Mouse (Mus musculus) heart, embryonic 16.5 days (tissue): Measurements from ENCODE around the gene Denr. TPM values are rescaled to one million over a fixed set of nuclear protein-coding genes. Genes with fewer than 3 reads are reported as not detected.

Experiments used
- ATAC-seq: fragments of 200-750 bp; cut with Nextera tagmentation; replicated peaks from 2 replicates; pipeline ENCODE4 v1.8.0; 2017; ENCODE audit warnings: moderate number of reproducible peaks; ENCODE audit not compliant: insufficient read depth, low FRiP score; ENCODE audit errors: extremely low read depth
- H3K27ac ChIP-seq: fragments of 300-500 bp; sonication (generic); 2 replicates; pipeline ENCODE4 v1.5.1; 2014; ENCODE audit warnings: mild to moderate bottlenecking, low read length, control low read depth, moderate library complexity
- H3K27me3 ChIP-seq: fragments of 300-500 bp; sonication (generic); 2 replicates; pipeline ENCODE4 v1.6.1; 2014; ENCODE audit warnings: low read length, mixed read lengths; ENCODE audit not compliant: control insufficient read depth, insufficient read depth
- H3K36me3 ChIP-seq: fragments of 300-500 bp; sonication (generic); 2 replicates; pipeline ENCODE4 v1.6.1; 2014; ENCODE audit not compliant: control insufficient read depth, insufficient read depth
- H3K4me1 ChIP-seq: fragments of 300-500 bp; sonication (generic); 2 replicates; pipeline ENCODE4 v1.6.1; 2014; ENCODE audit warnings: low read length, mixed read lengths; ENCODE audit not compliant: control insufficient read depth, insufficient read depth
- H3K4me2 ChIP-seq: fragments of 300-500 bp; sonication (generic); 2 replicates; pipeline ENCODE4 v1.6.1; 2014; ENCODE audit warnings: low read depth, mild to moderate bottlenecking, control low read depth, low read length
- H3K4me3 ChIP-seq: fragments of 300-500 bp; sonication (generic); 2 replicates; pipeline ENCODE4 v1.5.1; 2014; ENCODE audit warnings: mild to moderate bottlenecking, control low read depth, low read length
- H3K9ac ChIP-seq: fragments of 300-500 bp; sonication (generic); 2 replicates; pipeline ENCODE4 v1.6.1; 2014; ENCODE audit warnings: low read length, control low read depth
- H3K9me3 ChIP-seq: fragments of 300-500 bp; sonication (generic); replicated peaks from 2 replicates; pipeline ENCODE4 v1.6.1; 2016; ENCODE audit warnings: low read length; ENCODE audit not compliant: control insufficient read depth
- WGBS: fragments of 180-500 bp; shearing (Covaris S2); extraction: QIAGEN DNeasy Blood & Tissue Kit; methylation state at CpG from one replicate; pipeline ENCODE4 v1.1.7; 2014; 5-methylcytosine and 5-hydroxymethylcytosine counted together
- polyA plus RNA-seq: library from polyadenylated mRNA; unstranded; fragments of >200 nt; fragmentation: Nextera tagmentation; extraction: Ambion mirVana; gene quantifications from 2 replicates; pipeline ENCODE4 v1.2.1, GENCODE M21; 2015

Denr gene
- polyA plus RNA-seq, 1 experiment from 2014 or later, result 96.2 TPM

DNA sequence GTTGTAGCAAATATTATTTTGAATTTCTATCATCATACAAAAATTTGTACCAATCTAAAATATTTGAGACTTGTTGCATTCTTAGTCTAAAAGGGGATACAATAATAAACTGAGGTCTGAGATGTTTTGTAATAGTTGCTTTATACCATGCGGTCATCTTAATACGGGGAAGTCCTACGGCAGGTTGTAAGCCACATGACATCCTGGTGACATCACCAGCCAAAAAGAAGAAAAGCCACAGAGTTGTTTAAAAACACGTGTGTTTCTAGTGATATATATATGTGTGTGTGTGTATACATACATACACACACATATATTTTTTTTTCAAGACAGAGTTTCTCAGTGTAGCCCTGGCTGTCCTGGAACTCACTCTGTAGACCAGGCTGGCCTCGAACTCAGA, 13.5 kb upstream of the Denr start:
- 78% methylated on average over 5 of the region's 5 CpGs for WGBS
- H3K4me1 ChIP-seq, result no peaks in the 10 kb centered on the region
- no peak overlapping the region for H3K4me3 ChIP-seq
- ATAC-seq, result no peak
- H3K27me3 ChIP-seq, result no peaks in the 10 kb centered on the region
- no peaks in the 10 kb centered on the region for H3K36me3 ChIP-seq
- H3K9me3 ChIP-seq, result no peaks in the 10 kb centered on the region
- no peak overlapping the region for H3K4me2 ChIP-seq
- no peak overlapping the region for H3K9ac ChIP-seq
- no peak overlapping the region for H3K27ac ChIP-seq

DNA sequence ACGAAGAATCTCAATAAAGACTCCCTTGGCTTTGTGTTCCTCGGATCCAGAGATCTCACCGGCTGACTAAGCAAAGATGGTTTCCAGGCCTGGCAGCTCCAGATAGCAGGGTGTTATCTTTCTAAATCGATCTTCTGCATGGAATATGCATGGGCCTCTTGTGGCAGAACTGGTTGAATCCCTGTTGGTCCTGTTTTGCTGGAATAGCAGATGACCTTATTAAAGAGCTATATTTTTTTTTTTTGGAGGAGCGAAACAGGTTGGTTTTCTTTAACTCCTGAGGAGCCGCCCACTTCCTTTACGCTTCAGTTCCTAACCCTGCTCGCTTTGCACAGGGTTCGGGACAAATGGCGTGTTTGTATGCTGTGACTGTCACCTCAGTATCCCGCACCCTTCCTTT, 10.6 kb upstream of the Denr start:
- no peaks in the 10 kb centered on the region for H3K36me3 ChIP-seq
- no peak overlapping the region for H3K27ac ChIP-seq
- WGBS, result 80% methylated on average over 11 of the region's 11 CpGs
- H3K9ac ChIP-seq, result no peak overlapping the region
- no peaks in the 10 kb centered on the region for H3K27me3 ChIP-seq
- H3K9me3 ChIP-seq, result no peaks in the 10 kb centered on the region
- no peaks in the 10 kb centered on the region for H3K4me1 ChIP-seq
- no peak overlapping the region for H3K4me2 ChIP-seq
- H3K4me3 ChIP-seq, result no peak overlapping the region
- ATAC-seq, result no peak

DNA sequence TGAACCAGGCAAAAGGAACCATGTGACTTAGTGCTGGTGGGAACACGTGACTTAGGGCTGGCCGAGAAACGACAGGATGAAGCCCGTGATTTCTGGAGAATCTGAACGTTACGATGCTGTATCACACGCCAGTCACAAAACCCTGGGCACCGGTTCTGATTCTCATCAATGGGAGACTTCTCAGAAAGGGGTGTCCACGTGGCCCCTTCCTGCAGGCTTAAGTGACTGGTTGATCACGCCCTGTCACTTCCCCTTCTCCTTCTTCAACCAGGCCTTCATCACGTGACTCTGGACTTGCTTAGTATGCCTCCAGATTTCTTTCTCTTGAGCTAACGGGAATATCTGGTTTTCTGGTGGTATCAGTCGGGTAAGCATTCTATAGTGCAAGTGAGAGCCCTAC, 9.6 kb upstream of the Denr start:
- 68% methylated on average over 13 of the region's 13 CpGs for WGBS
- Histone ChIP-seq H3K36me3 (no peaks in the 10 kb centered on the region), H3K4me3 (no peak overlapping the region), H3K27me3 (no peaks in the 10 kb centered on the region), H3K9me3 (no peaks in the 10 kb centered on the region), H3K9ac (no peak overlapping the region), H3K4me2 (no peak overlapping the region), H3K4me1 (no peaks in the 10 kb centered on the region), H3K27ac (no peak overlapping the region)
- ATAC-seq, result no peak

DNA sequence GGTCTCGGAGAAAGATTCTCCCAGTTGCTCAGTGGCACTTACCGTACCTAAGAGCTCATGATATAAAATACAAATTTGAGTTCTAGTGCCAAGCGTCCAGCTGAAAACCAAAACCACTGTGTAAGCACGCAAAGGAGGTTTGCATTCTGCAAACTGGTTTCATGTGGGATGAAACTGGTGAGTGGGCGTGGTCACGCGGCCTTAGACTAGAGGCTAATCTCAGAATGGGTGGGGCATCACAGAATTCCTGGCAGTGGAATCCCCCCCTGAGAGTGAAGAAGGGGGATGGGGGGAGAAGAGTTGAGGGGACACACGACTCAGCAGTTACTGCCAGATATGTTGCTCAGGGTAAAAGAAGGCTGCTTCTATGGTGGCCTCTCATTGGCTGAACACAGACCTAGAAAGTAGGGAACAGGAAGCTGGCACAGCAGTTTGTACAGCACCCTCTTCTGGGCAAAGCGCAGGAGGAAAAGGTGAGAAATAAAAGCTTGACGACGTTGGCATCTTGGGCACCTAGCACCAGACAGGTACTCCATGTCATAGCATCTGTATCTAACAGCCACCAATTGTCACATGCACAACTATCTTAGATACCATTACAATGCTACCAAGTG, 2.8 kb upstream of the Denr start:
- WGBS, result 63% methylated on average over 11 of the region's 11 CpGs
- ATAC-seq, result no peak

DNA sequence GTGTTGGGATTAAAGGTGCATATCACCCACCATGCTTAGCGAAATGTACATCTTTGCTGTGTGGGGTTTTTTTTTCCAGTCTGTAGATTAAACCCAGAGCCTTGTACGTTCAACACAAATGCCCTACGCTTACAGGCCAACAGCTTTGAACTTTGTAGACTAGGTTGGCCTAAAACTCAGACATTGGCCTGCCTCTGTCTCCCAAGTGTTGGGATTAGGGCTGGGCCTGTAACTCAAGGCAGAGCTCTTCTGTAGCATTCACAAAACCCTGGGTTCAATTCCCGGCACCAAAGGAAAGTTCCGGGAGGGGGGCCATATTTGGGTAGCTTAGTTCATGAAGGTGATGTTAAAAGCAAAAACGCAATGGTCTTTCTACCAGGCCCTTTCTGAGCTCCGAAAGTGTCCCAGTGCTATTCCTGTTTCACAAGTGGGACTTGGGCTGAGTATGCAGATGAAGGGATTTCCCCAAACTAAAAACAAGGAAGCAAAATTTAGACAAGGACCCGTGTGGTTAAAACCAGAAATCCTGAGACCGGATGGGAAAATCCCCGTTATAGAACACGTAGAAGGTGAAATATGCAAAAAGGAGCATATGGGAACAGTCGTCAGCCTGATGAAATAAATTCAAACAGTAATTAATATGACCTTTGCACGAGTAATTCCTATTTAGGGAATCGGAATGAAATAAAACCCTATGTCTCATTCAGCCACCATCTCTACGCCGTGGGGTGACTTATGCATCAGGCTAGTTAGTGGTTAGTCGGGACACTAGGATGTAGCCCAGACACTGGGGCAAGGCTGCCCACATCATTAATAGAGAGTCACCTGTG, 614 bp upstream of the Denr start:
- H3K4me1 ChIP-seq, result peaks cover 11% of the 10 kb centered on the region
- H3K27me3 ChIP-seq, result no peaks in the 10 kb centered on the region
- H3K27ac ChIP-seq, result no peak overlapping the region
- H3K9ac ChIP-seq, result no peak overlapping the region
- H3K36me3 ChIP-seq, result peaks cover 22% of the 10 kb centered on the region
- H3K9me3 ChIP-seq, result no peaks in the 10 kb centered on the region
- 70% methylated on average over 17 of the region's 17 CpGs for WGBS
- H3K4me2 ChIP-seq, result peak overlapping the region; percentile 40
- no peak for ATAC-seq
- no peak overlapping the region for H3K4me3 ChIP-seq

More for the DNA sequence above, 2.8 kb upstream of the Denr start:
- Histone ChIP-seq H3K4me2 (no peak overlapping the region), H3K4me3 (no peak overlapping the region), H3K27ac (no peak overlapping the region), H3K9me3 (no peaks in the 10 kb centered on the region), H3K4me1 (peaks cover 11% of the 10 kb centered on the region), H3K36me3 (peaks cover 6% of the 10 kb centered on the region), H3K9ac (no peak overlapping the region), H3K27me3 (no peaks in the 10 kb centered on the region)

DNA sequence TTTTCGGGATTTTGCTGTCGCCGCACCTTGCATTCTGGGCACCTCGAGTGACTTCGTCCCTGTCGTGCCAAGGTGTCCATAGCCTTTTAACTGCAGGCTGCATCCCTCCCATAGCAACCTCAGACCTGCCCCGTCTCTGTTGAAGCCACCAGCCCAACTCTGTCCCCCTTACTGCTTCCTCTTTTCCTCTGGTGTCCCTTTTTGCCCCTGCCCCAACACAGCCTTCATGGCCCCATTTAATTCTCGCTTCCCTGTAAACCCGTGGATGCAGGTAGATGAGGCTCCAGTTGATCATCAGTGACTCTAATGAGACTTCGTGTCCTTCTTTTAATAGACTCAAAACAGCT, 629 bp downstream of the Denr start:
- no peaks in the 10 kb centered on the region for H3K27me3 ChIP-seq
- H3K36me3 ChIP-seq, result peaks cover 22% of the 10 kb centered on the region
- 2% methylated on average over 10 of the region's 10 CpGs for WGBS
- H3K9ac ChIP-seq, result peak overlapping the region; percentile 94
- H3K9me3 ChIP-seq, result no peaks in the 10 kb centered on the region
- 0 out of 2 replicates have a peak, but pooled peaks have one; percentile 1 for ATAC-seq
- H3K4me1 ChIP-seq, result peaks cover 11% of the 10 kb centered on the region
- peak overlapping the region; percentile 83 for H3K4me3 ChIP-seq
- H3K27ac ChIP-seq, result peak overlapping the region; percentile 80
- peak overlapping the region; percentile 97 for H3K4me2 ChIP-seq

DNA sequence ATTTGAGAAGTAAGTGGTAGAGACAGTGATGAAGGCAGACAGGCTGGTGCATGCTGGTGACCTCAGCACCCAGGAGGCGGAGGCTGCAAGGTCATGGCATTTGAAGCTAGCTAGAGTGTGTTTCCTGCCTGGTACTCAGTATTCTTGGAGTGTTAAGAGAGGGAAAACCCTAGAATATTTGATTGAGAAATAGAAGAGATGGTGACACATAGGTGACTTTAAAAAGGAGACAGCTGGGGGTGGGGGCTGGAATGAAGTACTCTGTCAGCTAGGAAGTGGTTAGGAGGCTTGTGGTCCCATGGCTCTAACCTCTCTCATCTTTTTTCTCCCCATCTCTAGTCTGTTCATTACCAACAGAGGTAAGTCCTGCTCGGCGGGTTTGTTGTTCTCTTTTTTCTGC, 7.9 kb downstream of the Denr start:
- Histone ChIP-seq H3K4me2 (no peak overlapping the region), H3K9me3 (no peaks in the 10 kb centered on the region), H3K27me3 (no peaks in the 10 kb centered on the region), H3K36me3 (peaks cover 36% of the 10 kb centered on the region), H3K4me3 (no peak overlapping the region), H3K4me1 (peaks cover 7% of the 10 kb centered on the region; the same call in 1 of the 2 replicates), H3K9ac (no peak overlapping the region), H3K27ac (no peak overlapping the region)
- WGBS, result 71% methylated on average over 3 of the region's 3 CpGs
- ATAC-seq, result no peak

DNA sequence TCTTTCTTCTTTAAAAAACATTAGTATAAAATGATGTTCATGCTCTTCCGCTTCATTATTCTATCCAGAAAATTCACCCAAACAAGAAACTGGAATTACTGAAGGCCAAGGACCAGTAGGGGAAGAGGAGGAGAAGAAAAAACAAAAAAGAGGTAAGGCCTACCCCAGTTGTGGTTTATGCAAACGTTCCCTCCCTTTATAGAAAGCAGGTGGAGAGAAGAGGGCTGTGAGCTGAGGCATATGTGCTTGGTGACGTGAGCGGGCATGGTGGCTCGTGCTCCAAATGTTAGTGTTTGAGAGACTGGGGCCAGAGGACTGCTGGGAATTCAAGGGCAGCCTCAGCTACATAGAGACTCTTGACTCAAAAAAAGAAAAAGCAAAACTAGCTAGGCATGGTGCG, 15.1 kb downstream of the Denr start:
- H3K36me3 ChIP-seq, result peaks cover 59% of the 10 kb centered on the region
- WGBS, result 84% methylated on average over 6 of the region's 6 CpGs
- no peaks in the 10 kb centered on the region for H3K9me3 ChIP-seq

DNA sequence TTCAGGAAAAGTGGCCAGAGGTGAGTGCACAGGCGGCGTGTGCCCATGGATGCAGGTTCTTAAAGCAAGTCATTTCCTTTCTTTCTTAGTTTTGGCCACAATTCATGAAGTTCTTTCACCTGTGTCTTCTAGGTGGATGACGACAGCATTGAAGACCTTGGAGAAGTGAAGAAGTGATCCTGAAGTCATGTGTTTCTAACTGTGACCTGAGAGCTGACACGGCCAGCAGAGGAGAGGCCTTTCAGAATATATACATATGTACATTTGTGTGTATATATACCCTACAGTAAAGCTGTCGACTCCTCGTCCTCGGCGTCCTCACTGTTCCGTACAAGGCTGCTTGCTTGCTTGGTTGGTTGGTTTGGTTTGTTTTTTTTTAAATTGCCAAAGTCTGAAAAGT, 20.1 kb downstream of the Denr start, which contains the start of gene Gm43518:
Gm43518 (plus strand) TSS at position 301 of the 400 bp plus-strand sequence.
- H3K27me3 ChIP-seq, result no peaks in the 10 kb centered on the region
- H3K4me1 ChIP-seq, result no peaks in the 10 kb centered on the region; the same call in 1 of the 2 replicates
- peaks cover 53% of the 10 kb centered on the region for H3K36me3 ChIP-seq

More for the DNA sequence above, 15.1 kb downstream of the Denr start:
- H3K27ac ChIP-seq, result no peak overlapping the region
- no peak overlapping the region for H3K4me3 ChIP-seq
- no peak overlapping the region for H3K4me2 ChIP-seq
- no peaks in the 10 kb centered on the region for H3K27me3 ChIP-seq
- ATAC-seq, result no peak
- H3K4me1 ChIP-seq, result no peaks in the 10 kb centered on the region
- H3K9ac ChIP-seq, result no peak overlapping the region

More for the DNA sequence above, 20.1 kb downstream of the Denr start, which contains the start of gene Gm43518:
- Histone ChIP-seq H3K27ac (no peak within 1 kb of the TSS), H3K9me3 (no peaks in the 10 kb centered on the region), H3K9ac (no peak within 1 kb of the TSS), H3K4me2 (no peak within 1 kb of the TSS), H3K4me3 (no peak within 1 kb of the TSS)
- 91% methylated on average over 9 of the region's 9 CpGs for WGBS
- ATAC-seq, result no peak
